Mouse (Mus musculus) frontal cortex, postnatal 25 days (tissue): Measurements from ENCODE around the gene Tbc1d1.
A peak's percentile ranks its signal among the peaks of the same experiment; 100 is the strongest.

Source experiments
- DNase-seq, 2 experiments: peaks; one replicate each; pipeline ENCODE4 v3.0.0; 2022; ENCODE audit warnings: low spot score in 2 of 2

Tbc1d1 gene

GRCm38 (mm10) chr5:64155861-64156550 lies at the start of gene Tbc1d1:
Gene Tbc1d1, plus strand, starts transcription at chr5:64156305.
- no peak for DNase-seq

GRCm38 (mm10) chr5:64107596-64108289 lies 48.4 kb upstream of the Tbc1d1 start:
- no peak for DNase-seq

GRCm38 (mm10) chr5:64109217-64109616 lies 46.9 kb upstream of the Tbc1d1 start:
- no peak for DNase-seq

DNA sequence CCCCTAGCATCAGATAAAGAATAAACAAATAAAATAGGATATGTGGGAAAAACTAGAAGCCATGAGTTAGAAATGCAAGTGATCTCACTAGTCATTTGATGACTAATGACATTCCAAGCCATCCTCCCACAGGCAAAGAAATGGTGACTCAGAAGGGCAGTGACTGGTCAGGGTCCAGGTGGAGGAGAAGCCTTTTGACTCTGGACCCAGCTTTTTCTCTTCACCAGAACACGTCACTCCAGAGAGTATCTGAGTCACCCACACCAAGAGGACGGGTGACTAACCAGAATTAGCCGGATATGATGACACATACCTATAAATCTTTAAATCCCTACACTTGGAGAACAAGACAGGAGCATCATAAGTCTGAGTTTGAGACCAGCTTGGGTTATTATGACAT lies 43.7 kb upstream of the Tbc1d1 start:
- DNase-seq, result no peak

GRCm38 (mm10) chr5:64114210-64114609 lies 41.9 kb upstream of the Tbc1d1 start:
- no peak for DNase-seq

DNA sequence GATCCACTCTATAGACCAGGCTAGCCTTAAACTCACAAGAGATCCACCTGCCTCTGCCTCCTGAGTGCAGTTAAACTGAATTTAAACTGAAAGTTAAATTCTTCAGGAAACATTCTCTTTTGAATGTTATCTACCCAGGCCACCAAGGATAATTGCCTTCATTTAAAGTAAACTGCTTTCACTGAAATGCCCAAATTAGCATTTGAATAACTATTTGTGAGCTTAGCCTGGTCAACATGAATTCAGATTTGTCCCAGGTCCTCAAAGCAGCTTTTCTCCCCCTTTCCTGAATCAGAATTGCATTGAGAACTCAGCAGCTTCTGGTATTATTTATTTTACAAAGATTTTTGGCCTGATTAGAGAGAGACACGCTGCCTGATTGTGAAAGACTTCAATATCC lies 38.9 kb upstream of the Tbc1d1 start:
- DNase-seq, result no peak

GRCm38 (mm10) chr5:64125783-64126182 lies 30.3 kb upstream of the Tbc1d1 start:
- DNase-seq, result no peak

GRCm38 (mm10) chr5:64131550-64131949 lies 24.6 kb upstream of the Tbc1d1 start:
- no peak for DNase-seq

DNA sequence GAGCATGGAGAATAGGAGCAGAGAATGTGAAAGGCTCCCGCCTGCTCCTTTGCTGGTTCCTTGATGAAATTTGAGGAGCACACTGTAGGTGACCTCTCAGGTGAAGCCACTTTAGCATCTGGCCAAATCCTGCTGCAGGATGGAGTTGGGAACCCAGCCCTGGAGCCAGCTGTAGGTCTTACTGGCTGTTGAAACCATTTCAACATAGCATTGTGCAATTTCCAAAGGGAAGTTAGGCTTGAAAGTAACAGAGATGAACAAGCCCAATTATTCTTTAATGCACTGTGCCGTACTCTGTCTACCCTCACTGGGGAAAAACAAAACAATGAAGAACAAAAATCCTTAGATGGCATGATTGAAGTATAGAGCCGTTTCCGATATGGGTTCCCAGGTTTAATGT lies 22.2 kb upstream of the Tbc1d1 start:
- DNase-seq, result no peak

- DNase-seq, result no peak
These were observed 19.8 kb upstream of the Tbc1d1 start for GRCm38 (mm10) chr5:64136325-64136724.

DNA sequence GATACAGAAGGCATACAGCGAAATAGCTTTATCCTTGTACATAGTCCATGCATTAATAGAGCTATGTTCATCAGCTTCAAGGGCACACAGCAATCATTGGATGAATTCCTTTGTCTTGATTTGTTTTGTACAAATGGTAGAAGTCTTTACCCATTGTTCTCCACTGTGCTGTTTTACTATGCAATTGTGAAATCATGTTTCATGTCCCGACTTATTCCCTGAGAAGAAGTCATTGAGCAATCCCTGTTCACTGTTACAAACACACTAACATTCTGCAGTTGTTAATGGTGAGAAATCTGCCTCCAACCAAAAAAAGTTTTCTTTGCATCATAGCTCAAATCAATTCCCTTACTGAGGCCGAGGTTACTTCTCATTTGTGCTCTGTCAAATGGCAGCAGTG lies 15.9 kb upstream of the Tbc1d1 start:
- no peak for DNase-seq

GRCm38 (mm10) chr5:64144315-64144714 lies 11.8 kb upstream of the Tbc1d1 start:
- DNase-seq, result no peak

DNA sequence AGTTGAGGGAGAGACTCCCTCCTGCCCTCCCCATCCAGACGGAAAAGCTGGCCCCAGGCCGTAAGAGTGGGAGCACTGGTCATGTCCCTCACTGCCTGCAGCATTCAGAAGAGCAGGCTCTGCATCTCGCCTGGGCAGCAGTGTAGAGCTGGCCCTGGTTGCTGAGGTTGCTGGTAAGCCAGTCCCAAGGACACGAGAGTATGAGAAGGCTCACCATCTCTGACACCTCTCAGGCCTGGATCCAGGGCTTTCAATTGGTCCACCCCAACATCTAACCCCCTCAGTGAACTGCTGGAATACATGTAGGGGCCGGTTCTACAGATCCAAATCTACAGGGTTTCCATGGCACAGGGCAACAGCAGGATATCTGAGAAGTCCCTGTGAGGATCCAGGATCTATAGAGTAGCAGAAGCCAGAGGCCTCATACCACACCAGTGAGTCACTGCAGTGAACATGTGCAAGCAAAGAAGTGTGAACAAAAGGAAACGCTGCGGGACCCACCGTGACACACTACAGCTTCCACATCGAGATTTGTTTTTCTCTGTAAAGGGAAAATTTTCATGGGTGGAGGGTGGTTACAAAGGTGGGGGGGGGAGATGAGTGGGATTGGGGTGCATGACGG lies 9.6 kb upstream of the Tbc1d1 start:
- no peak for DNase-seq

DNA sequence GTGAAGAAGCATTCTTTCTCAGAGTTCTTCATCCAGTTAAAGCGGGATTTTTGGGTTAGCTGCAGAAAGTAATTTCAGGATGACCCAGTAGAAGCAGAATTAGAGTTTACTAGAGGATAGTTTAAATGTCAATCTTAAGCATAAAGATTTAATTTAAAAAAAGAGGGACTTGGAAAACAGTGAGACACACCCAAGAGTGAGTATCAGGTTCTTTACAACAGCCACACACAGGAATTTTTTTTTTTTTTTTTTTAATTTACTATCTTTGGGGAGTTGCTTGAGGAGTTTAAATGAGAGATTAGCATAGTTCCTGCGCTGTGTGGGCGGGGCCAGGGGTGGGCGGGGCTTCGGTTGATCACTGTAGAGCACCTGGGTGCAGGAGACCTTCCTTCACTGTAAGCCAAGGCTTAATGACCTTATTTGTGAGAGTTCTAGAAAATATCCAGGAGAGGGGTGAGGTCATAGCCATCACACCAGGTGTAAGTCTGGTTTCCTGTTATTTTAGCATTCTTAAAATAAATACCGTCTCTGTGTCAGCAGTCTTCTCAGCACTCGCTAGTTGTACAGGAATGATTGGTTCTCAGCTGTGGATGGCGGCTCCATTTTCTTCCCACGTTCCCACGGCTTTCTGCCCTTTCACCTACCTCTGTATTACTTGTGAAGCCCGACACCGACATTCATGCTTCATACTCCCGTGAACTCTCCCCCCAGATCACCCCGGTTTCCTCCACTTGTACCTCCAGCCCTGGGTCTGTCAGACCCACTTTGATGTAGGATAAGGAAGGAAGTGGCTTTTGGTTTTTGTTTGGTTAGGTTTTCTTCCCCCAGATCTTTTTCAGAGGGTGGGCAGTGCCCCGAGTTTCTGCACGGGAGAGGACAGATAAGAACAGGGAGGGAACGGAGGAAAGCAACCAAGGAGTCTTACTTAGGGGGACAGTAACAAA lies 6.6 kb upstream of the Tbc1d1 start:
- DNase-seq, result no peak

DNA sequence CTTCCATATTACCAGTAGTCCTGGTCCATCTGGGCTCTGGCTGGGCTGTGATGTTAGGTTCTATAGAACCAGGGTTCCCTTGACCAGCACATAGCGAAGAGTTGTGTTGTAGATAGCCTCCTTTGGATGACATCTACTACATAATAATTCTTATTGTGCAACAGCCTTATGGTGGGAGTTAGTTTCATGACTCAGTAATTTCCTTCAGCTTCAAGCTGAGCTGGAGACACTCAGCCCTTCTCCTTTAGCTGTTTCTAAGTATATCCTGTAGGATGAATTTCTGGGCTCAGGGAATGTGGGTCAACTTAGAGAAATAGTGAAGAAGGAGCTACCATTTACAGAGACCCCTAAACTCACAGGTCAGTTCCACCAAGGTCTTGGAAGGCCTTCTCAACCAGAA lies 2.8 kb upstream of the Tbc1d1 start:
- no peak for DNase-seq

DNA sequence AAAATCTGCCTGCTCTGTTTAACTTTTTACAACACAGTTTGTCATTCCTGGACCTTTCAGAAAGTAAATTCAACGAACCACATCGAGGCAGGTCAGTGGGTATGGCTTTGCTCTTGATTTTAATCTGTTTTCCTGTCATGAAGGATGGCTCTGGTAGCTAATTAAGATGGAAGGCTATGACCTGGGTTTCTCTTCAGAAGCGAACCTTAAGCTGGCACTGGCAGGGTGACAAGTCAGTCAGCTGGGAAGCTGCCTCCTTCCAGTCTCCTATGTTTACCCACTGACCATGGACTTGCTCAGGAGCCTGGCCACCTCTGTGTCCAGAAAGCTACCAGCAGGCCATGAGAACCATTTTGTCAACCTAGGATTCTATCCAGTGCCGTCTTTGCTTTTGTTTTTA lies 474 bp downstream of the Tbc1d1 start:
- no peak for DNase-seq

DNA sequence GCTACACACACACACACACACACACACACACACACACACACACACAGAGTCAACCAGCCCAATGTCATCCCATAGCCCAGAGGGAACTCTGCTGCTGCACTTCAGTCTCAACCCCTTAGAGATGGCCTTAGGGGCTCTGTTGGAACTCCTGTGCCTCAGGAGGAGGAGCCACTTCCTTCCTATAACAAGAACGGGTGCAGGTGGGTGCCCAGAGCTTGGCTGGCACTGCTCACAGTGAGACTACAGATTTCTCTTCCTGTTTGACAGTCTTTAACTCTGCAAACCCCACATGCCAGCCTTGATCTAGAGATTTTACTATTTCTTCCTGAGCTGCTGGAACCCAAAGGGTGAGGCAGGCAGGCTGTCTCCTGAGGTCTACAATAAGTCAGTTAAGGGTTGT lies 1.8 kb downstream of the Tbc1d1 start:
- DNase-seq, result no peak

- DNase-seq, result no peak
These were observed 2.4 kb downstream of the Tbc1d1 start for GRCm38 (mm10) chr5:64158501-64158900.

DNA sequence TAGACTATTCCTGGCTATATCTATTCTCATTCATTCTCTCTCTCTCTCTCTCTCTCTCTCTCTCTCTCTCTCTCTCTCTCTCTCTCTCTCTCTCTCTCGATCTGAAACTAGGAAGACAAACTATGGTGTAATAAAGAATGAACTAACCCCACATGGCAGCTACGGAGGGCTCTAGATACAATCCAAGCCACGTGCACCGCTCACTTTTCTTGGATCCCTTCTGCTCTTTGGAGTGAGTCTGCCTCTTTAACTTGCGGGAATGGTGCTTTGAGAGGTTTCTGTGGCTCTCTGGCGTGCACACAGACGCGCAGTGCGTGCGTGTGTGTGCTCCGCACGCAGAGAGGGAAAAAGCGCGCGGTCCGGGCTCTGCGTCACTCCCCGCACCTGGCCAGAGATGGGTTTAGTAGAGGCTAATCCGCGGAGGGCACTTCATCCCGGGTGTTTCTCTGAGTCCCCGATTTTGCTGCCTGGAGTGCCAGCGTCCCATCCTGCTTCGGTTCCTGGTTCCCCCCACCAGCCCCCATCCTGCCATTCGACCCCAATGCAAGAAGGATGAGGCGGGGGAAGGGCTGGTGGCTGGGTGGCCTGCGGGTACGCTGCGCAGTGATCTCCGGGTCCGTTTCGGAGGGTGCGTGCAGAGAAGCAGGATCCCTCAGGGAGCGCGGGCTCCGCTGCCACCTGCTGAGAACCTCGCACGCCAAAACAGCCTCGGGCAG lies 3.1 kb downstream of the Tbc1d1 start:
- peak; percentile 28 to 40 for DNase-seq

- peak; percentile 42 to 52 for DNase-seq
These were observed 3.9 kb downstream of the Tbc1d1 start for GRCm38 (mm10) chr5:64159781-64160704.
